Mouse (Mus musculus): ENCODE data around the gene Fam24a. TPM values are rescaled to one million over a fixed set of nuclear protein-coding genes. Genes with fewer than 3 reads are reported as not detected.

The Fam24a gene
- not detected for total RNA-seq (2023)

DNA sequence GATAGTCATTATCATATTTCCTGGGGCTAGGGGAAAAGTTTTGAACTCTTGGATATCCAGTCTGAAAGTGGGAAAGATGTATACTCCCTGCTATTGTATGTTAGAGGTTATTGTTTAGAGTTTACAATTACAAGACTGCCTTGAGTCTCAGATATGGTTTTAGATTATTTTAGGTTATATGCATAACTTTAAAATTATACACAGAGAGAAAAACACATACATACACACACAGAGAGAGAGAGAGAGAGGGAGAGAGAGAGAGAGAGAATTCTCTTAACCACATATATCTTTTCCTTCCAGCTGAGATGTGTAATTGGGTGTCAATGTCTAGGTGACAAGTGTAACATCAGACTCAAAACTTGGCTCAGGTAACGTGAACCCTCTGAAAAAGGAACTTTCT is at the start of gene Fam24a:
TSS of gene Fam24a (plus strand) at position 301 of the 400 bp plus-strand sequence.

DNA sequence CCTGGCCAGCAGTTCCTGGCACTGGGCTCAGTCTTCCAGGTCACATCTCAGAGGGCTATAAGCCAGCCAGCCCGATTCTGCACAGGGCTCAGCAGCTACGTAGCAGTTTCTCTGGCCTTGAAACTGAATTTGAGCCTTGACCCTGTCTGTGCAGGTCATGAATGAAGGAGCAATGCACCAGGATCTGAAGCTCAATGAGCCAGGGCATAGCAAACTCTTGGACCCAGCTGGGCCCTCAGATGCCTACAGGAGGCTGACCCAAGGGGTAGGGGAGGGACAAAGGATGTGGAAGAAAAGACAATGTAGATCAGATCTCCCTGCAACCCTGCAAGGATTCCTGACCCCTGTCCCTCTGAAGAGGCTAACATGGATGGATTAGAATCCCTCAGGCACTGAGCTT is 11.5 kb upstream of the Fam24a start, which contains the start of gene Cuzd1:
TSS of gene Cuzd1 (minus strand) at position 101 of the 400 bp plus-strand sequence.

DNA sequence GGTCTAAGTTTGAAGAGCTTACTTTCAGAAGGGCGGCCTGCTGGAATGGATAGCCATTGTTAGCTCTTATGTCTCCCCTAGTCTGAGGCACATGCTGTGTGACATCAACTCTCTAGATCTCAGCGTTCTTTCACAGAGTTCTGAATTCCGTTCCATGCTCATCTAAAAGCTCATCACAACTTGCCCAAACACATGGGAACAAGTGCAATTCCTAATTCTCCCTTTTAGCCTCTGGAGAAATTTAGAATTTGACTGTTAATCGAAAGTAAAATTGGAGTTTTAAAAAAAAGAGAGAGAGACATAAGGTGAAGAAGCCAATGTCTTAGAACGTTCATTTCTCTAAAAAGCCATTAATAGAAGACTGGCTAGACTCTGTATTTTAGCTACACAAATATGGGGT is 4.2 kb upstream of the Fam24a start, which contains the start of gene Fam24b:
TSS of gene Fam24b (minus strand) at position 101 of the 400 bp plus-strand sequence.

DNA sequence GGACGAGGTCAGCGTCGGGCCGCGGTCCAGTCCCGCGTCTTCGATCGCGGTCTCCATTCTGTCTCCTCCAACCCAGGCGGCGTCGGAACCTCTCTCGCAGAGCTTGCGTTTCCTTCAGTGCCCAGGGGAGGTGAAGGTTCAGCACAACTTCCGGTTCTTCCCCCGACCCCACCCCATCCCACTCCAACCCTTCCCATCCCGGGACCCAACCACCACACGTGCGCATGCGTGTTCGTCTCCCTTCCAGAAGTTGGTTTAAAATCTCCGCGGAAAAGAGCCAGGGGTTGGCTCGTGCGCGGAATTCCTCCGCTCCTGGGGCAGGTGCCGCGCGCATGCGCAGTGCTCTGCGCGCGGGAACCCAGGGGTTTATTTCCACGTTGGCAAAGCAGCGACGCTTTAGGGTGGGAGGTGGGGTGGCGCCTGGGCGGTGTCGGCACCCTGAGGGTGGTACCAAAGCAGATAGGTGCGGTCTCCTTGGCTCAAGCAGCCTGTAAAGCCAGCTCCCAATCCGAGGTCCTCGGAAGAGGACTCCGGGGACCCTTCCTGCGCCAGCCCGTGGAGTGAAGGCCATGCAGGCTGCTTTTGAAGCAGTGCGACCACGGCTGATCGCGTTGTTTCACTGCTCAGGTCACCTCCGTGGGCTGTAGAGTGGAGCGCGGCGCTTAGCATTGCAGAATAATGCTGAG is 29.1 kb downstream of the Fam24a start, which contains the start of gene 2310057M21Rik:
TSS of gene 2310057M21Rik (minus strand) at position 145 of the 686 bp plus-strand sequence.

DNA sequence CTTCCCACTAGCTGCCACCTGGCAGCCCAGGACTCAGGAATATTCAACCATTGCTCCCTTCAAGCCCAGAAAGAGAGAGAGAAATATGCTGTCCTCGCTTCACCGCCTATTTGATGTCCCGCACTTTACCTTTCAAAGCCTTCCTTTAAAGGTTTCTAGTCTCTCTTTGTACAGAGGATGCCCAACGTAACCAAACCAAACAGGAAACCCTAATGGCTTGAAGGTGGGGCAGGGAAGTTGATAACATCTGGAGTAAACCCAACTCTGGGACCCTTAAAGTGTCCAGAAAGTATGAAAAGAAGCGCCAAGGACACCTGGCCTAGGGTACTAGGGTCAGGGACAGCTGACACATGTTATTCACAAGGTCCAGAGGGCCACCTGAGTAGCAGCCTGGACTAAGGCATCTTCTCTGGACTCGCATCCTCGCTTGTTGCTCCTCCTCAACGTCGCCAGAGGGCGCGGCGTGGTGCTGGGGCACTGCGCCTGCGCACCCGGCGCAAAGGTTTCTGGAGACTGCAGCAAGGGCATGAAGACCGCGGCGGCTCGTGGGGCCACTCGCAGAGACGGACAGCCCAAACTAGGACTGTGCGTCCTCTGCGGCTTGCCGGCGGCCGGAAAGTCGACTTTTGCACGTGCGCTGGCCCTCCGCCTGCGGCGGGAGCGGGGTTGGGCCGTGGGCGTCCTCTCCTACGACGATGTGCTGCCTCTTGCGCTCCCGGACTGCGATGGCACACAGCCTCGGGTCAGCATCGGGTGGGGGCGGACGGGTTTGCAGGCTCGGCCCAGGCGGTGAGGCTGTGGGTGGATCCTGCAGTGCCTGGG is 37.2 kb downstream of the Fam24a start, which contains the start of gene Pstk:
TSS of gene Pstk (plus strand) at position 494 of the 822 bp plus-strand sequence.

Other genes with a start within 250 kb of the Fam24a start
- not detected for gene 4933402N03Rik, start 187.6 kb upstream of the Fam24a start, total RNA-seq (2023)
- gene 5430419D17Rik, start 159.5 kb upstream of the Fam24a start, total RNA-seq (2023) = not detected
- gene Cuzd1, start 11.6 kb upstream of the Fam24a start, total RNA-seq (2023) = not detected
- not detected for gene Fam24b, start 4.3 kb upstream of the Fam24a start, total RNA-seq (2023)
- gene 2310057M21Rik, start 28.9 kb downstream of the Fam24a start, total RNA-seq (2023) = 10 to 100 TPM in 1 of 2 experiments, 1 to 10 TPM in 1; 6.6 to 10.3 TPM
- gene Pstk, start 37.3 kb downstream of the Fam24a start, total RNA-seq (2023) = 10 to 100 TPM; 11.0 to 15.2 TPM
- gene Ikzf5, start 76.7 kb downstream of the Fam24a start, total RNA-seq (2023) = 10 to 100 TPM; 37.2 to 50.7 TPM
- 10 to 100 TPM; 19.9 to 30.0 TPM for gene Acadsb, start 76.7 kb downstream of the Fam24a start, total RNA-seq (2023)
- gene Hmx3, start 209.0 kb downstream of the Fam24a start, total RNA-seq (2023) = not detected
- not detected for gene Hmx2, start 214.9 kb downstream of the Fam24a start, total RNA-seq (2023)
- 10 to 100 TPM; 54.9 to 55.1 TPM for gene Bub3, start 226.4 kb downstream of the Fam24a start, total RNA-seq (2023)

Measured in monocyte, adult 59 days (primary cell).